Mouse (Mus musculus) thymus, postnatal 0 days (tissue): ENCODE results near the gene Mfsd6. TPM values are rescaled to one million over a fixed set of nuclear protein-coding genes. Genes with fewer than 3 reads are reported as not detected.

Experiments used
- DNase-seq: peaks from one replicate; pipeline ENCODE4 v3.0.0-alpha.2; 2015; ENCODE audit warnings: low spot score
- polyA plus RNA-seq: library from polyadenylated mRNA; unstranded; fragments of >200 nt; fragmentation: Nextera tagmentation; extraction: Ambion mirVana; gene quantifications from 2 replicates; pipeline ENCODE4 v1.2.1, GENCODE M21; 2015

Mfsd6 gene
- 2.5 and 2.6 TPM in 2 replicates for polyA plus RNA-seq

DNA sequence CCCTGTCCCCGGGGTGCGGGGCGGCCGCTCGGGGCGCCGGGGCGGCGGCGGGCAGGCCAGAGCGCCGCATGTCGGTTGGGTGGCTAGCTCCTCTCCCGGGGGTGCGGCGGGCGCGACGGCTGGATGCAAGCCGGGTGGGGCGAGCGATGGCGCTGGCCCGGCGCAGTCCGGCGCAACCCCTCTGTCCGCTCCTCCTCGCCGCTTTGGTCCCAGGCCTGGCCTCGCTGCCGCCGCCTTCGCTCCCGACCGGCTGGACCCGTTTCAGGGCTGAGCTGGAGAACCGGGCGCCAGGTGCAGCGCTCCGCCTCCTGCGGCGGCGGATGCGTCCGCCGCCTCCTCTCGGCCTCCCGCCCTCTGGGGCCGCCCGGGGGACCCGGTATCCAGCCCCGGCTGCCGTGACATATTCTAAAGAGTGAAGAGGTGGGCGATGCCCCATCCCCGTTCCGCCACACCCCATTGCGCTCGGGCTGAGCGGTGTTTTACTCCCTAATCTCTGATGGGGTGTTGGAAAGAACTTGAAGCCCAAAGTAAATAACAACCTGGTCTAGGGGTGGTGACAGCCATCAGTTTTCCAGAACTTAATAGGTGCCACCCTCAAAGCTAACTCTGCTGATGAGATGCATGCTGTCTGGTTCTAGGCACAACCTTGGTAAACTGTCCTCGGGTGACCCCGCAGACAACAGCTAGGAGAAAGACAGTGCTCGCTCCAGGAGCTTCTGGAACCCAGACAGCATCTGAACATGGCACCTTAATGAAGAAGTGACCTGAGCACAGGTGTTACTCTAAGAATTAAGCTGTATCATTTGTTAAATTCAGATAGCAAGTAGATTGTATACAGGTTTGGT lies at the start of gene Mfsd6:
Mfsd6 (minus strand) TSS at position 407 of the 845 bp plus-strand sequence.
- DNase-seq = peak; percentile 58

DNA sequence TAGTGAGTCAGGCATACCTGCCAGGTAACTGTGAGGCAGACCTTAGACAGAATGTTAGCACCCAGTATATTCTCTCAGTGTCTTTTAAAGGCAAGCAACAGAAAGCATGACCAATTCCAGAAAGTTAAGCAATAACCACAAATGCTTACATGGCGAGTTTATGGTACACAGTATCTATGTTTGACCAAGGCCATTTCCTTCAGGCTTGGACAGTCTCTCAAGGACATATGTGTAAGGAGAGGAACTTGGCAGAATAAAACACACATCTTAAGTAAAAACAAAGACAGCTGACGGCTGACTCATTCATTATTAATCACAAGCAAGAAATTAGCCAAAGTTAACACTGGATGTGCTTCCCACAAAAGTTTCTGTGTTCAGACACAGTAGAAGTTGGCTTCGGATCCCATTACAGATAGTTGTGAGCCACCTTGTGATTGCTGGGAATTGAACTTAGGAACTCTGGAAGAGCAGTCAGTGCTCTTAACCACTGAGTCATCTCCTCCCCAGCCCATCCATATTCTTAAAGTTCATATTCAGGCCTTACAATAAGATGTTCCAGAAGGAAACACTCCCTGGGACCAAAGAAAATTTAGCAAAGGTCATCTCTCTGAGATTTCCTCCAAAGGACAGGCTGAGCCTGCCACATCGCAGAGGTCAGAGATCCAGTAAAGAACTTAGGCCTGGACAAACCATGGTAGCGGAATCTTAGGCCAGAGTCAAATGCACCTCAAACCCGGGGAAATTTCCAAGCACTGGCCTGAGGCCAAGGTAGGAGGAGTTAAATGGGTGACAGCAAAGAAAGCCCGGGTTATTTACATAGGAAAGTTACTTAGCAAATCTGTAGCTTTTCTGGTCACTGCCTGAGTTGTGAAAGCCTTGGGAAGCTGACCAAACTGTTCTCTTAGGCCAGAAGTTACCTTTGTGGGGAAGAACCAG lies 38.2 kb upstream of the Mfsd6 start:
- DNase-seq = no peak

DNA sequence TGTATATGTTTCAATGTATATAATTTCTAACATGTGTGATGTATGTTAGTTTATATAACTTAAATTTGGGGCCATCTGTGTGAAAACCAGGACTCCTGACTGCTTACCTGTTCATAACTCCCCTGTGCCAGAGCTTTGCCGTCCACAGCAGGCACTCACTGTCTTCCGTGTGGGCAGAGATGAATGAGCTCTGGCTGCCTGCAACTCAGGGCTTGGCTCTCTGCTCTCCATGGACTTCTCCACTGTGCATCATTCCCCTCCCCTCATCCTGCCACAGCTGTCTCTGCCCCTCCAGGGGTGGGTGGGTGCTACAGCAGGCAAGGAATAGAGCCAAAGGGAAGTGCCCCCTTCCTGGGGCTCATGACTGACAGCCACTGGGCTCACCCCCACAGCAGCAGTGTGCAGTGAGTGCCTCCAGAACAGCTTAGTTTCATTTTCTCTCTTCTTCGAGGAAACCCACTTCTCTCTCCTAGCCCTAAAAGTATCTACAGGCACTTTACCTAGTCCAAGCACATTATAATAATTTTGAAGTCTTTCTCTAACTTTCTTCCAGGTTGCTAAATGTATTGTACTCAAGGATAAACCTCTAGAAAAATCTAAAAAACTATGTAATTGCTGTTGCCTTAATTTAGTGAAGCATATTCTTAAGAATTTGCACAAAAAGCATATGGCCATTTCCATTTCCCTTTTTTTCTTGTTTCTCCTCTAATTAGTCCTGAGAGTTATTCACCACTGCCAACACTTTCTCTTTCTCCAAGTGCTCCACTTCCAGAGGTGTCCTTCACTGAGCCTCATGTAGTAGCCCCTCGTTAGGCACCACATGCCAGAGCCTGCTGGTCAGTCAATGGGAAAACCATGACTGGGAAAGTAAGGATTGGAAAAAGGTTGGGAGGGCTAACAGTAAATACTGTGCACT lies 36.9 kb upstream of the Mfsd6 start:
- peak; percentile 42 for DNase-seq

DNA sequence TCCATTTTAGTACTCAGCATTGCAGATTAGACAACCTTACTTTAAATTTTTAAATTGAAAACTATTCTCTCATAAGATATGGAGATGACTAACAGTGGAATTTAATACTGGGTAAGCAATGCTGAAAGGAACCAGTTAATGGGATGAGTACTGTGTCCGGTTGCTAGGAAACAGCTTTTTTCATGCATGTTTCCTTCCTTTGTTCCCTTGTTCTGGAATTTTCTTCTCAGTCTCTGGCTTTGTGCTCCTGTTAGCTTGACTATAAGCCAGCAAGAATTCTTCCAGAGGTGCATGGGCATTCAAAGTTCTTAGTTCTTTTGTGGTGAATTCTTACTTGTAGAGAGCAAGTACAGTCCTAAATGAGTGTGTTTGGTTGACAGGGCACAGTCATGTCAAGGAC lies 30.9 kb upstream of the Mfsd6 start:
- no peak for DNase-seq

DNA sequence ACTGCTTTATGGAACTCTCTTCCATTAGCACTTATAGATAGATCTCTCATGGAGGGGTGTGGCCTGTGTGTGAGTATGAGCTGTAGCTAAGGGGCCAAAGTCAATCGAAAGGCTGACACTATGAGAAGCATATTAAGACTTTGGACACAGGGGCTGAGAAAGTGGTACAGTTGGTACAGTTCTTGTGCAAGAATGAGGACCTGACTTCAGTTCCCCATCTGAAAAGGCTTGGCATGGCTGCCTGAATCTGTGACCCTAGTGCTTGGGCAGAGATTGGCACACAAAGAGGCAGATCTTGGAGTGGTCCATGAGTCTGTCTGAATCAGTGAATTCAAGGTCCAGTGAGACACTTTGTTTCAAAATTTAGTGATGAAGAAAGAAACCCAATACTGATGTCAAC lies 27.1 kb upstream of the Mfsd6 start:
- DNase-seq = no peak

DNA sequence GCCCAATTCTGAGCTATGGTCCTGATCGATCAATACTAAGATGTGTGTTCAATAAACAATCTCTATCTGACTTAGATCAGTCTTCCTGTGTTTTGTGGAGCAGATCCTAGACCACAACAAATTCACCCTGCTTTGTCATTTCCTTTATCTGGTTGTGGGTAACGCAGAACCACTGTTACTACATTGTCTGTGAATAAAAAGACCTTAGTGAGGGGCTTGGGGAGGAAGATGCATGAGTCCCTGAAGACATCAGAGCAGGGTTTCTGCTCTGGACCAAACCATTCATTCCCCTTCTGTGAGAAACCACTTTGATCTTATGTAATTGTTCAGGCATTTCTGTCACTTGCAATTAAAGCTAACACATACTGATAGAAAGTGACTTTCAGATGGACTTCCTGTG lies 26.6 kb upstream of the Mfsd6 start:
- DNase-seq = no peak

- DNase-seq = no peak
Measured at GRCm38 (mm10) chr1:52752706-52753105, 25.4 kb upstream of the Mfsd6 start.

DNA sequence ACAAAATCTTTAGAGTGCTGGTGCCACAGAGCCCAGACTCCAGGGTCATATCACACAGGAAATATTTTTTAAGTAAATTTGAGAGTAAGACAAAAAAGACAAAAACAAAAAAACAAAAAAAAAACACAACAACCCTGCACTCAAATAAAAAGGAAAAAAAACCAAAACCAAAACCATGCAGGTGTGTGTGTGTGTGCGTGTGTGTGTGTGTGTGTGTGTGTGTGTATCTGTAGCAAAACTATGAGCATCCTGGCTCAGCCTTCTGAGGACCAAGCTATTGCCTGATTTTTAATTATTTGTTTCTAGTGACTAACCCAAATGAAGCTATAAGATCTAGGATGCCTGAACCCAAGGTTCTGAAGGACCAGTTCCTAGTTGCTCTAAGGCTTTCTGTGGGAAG lies 24.4 kb upstream of the Mfsd6 start:
- DNase-seq = no peak

GRCm38 (mm10) chr1:52749978-52750377 lies 22.7 kb upstream of the Mfsd6 start:
- DNase-seq = no peak

DNA sequence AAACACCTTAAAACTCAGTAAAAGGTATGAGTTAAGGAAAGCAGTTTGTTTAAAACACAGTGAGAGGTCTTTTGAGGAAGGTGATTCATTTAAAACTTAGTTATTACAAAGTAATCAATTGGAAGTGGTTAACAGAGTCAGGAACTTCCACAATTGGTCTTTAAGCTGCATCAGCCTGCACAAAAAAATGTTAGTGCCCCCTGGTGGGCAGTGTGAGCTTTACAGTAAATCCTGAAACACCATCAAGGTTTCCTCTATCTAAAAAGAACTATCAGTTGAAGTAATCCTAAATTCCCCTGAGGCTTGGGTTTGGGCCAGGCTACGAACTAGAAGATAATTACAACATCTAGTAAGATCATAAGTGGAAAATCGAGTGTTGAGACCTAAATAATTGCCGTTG lies 21.0 kb upstream of the Mfsd6 start:
- peak; percentile 71 for DNase-seq

DNA sequence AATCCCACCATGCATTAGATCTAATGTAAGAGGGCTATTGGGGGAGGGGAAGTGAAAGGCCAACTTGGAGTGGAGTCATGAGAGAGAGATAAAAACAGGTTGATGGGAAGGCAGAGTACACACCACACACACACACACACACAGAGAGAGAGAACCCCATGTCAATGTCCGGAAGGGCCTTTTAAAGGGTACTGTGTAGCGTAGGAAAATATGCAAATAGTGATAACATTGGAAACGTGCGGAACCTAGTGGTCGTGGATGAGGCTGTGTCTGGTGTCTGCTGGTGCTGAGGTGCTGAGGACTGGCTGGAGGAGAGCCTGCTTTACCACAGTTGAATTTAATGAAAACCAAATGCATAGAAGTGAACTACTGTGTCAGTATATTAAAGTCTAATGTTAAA lies 15.3 kb upstream of the Mfsd6 start:
- no peak for DNase-seq

DNA sequence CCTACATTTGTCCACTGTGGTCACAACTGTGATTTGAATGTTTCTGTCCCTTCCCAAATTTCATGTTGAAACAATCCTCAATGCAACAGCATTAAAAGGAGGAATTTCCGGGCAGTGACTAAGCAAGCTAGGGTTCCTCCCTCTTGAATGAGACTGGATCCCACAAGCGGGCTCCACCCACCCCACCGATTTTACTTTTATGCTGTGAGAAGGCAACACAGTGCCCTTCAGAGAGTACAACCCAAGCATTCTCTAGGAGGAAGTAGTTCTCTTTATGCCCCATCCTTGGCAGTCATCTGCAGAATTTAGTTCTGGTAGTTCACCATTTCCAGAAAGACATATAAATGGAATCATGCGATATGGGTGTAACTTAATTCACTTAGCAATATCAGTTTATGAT lies 6.9 kb upstream of the Mfsd6 start:
- no peak for DNase-seq

DNA sequence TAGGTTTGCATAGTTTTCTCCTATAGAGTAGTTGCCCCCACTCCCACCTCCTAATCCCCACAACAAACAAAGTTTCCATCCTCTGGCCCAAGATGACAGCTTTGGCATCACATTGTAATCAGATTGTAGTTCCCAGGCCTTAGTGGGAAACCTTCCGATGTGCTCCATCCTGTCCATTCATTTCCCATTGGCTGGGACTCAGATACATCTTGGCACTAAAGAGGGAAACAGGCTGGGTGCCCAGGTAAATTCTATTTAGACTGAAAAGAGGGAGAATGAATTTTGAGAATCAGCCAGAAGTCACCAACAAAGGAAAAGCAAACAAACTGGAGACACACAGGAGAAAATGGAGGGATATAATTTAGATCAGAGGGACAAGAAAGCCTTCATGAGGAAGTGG lies 3.0 kb upstream of the Mfsd6 start:
- no peak for DNase-seq

- no peak for DNase-seq
Measured at GRCm38 (mm10) chr1:52728857-52729489, 1.7 kb upstream of the Mfsd6 start.

DNA sequence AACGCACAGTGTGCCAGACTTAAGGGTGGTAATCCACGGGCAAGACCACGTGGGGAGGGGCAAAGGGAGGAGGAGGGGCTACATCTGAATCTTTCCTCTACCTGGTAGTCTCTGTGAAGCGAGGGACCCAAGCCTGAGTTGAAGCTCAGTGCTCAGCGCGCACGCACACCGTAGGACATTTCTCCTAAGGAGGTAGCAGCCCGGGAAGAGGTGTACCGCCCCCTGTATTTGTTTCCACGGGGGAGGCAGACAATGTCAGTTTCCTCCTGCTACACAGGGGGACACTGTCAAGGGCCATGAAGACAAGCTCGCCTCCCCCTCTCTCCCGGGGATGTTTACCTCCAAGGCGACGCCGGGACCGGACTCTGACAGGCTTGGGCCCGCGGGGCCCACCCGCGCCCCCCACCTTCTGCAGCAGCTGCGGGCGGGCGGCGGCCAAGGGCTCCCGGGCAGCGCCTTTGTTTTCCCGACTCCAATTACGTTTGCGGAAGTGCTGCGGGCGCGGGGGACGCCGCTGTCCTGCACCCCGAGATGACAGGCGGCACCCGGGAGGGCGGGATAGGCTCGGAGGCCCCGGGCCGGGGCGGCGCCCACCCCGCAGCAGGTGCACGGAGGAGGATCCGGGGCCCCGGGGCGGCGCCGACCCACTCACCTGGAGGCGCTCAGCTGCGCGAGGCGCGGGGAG lies 749 bp downstream of the Mfsd6 start:
- DNase-seq = peak; percentile 65

DNA sequence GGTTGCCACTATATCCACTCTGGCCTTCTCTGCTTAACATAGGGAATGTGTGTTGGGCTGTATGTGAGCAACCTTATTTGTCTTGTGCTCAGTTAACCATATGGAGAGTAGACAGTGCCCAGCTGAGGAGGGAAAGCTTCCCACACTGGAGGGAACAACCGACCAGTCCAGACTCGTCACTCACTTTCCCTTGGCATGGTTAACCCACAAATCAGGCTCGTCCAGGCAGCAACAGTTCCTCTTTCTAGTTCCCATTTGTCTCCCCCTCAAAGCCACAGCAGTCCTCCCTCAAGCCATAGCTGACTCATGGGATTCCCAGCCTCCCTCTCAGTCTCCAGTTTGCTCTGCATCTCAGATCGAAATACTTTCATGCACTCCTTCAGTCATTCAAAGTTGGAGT lies 4.7 kb downstream of the Mfsd6 start:
- DNase-seq = no peak

DNA sequence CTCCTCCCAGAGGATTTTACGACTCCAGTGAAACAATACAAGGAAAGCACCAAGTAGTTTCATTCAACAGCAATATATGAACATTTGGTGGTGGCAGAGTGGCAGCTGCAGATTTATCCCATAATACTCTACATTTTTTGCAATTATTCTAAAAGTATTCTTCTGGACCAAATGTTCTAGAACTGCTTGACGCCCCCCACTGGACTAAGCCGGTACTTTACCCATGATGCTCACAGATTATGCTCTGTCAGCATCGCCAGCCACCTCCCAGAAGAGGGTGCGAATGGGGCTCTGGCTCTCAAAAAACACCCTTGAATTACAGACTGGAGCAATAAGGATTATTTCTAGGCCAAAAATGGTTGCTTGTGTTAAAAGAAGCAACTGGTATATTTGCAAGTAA lies 8.2 kb downstream of the Mfsd6 start:
- no peak for DNase-seq

DNA sequence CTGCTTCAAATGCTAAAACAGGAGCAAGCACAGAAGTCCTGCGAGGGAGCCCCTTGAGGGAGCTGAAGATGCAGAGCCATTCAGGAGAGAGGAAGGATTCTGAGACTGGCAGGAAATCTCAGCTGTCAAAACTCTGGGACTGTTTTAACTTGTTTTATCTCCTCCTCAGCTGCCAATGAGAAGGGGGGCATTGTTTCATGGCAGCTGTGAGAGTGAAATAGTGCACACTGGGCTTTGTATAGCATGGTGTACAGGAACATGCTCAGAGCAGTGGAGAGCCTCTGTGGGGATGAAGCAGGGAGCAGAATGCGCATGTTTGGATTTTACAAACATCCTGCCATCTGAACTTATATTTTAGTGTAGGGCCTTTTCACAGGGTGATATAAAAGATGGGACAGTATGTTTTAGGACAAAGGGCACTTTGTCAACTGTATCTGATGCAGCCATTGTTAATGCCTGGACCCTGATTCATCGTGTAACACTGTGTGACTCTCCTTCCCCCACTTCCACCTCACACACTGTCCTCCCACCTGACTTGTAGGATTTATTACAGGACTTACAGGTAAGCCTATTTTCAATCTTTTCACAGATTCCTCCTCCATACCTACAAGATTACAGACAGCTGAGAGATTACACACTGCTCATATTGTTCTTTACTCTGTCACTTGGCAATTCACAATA lies 9.1 kb downstream of the Mfsd6 start:
- no peak for DNase-seq

- no peak for DNase-seq
Measured at GRCm38 (mm10) chr1:52714451-52714850, 12.8 kb downstream of the Mfsd6 start.

DNA sequence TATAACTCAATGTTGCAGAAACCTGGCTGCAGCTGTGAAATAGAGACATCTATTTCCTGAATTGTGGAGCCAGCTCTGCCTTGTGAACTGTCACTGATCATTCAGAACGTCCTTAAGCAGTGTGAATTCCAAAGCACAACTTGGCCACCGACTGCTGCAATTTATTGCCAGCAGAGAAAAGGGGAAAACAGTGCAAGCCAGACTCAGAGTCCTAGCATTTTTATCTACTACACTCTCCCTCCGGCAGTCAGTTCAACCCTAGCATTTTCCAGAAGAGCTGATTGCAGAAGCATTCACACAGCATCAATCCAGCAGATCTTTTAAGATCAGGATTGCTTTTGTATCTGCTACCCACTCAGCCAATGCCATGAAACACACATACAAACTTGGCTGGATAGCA lies 13.2 kb downstream of the Mfsd6 start:
- DNase-seq = no peak
